Mouse (Mus musculus) G1E-ER4 (cell line): ENCODE measurements around the gene Cmas. TPM values are rescaled to one million over a fixed set of nuclear protein-coding genes. Genes with fewer than 3 reads are reported as not detected.

Source experiments
- GATA1 ChIP-seq: IDR thresholded peaks from one replicate; pipeline ENCODE4 v1.8.0; 2012; ENCODE audit warnings: low read length, inconsistent platforms
- polyA plus RNA-seq: library from polyadenylated mRNA; stranded (reverse); fragments of >175 nt; gene quantifications from 2 replicates; pipeline ENCODE4 v1.2.3, GENCODE M21; 2012

The Cmas gene
- polyA plus RNA-seq, 1 experiment, result 94.5 TPM

DNA sequence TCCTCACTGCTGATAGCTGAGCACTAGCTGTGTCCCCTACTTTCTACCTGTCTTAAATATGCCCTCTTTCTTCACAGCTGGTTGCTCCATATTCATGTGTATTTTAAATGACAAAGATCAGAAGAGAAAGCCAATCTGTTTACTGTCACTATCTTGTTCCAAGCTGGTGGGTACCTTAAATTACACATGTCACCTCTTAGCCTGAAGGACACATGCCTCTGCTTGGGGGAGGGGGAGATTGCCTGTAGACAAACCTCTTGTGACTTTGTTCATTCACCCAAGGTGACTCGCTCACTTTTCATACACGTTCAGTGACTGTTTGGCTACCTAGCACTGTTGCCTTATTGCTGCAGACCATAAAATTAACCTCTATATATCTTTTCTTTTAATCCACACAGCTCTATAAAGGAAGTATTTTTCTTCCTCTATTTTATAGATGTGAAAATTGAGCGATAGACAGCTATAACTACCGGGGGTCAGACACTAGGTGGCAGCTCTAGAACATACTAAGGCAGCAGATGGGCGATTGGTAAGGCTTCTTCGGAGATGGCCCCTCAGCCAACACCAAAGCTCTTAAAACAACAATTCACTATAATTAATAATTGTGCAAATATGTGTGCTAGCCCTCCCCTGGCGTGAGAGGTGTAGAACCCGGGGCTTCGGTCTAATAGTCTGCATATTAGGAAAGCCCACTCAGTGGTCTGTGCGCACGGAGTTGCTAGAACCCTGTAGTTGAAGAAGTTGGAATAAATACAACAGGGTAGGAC, 22.7 kb downstream of the Cmas start:
- no peak for TF ChIP-seq GATA1

DNA sequence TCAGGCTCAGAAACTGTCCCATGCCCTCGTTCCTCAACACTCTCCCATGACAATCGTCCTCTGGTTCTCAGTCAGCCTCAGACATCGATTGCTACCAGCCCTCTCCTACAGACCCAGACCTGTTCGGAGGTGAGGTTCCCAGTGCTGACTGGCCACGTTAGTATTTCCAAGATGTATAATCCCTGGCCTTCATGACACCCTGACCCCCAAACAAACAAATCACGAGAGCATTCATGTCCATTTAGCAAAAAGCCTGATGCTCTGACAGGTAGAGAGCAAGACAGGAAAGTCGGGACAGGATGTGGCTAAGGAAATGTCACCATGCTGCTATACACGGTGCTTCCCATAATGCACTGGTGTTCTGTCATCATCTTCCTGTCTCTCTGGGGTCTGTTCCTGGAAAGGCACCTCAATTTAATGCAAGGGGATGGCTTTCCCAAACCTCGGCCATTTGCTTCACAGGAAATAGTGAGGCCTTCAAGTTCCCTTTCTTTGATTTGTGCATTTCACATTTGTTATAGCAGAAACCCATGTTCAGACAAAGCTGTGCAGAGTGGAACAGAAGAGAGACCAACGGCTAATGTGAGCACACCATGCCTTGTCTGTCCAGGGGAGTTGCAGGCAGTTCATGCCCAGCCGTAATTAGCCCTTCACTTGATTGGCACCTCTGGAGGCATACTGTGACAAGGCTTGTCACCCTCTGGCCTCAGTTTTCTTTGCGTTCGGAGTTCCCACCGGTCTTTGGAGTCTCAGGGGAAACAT, 23.5 kb downstream of the Cmas start:
- no peak for TF ChIP-seq GATA1

DNA sequence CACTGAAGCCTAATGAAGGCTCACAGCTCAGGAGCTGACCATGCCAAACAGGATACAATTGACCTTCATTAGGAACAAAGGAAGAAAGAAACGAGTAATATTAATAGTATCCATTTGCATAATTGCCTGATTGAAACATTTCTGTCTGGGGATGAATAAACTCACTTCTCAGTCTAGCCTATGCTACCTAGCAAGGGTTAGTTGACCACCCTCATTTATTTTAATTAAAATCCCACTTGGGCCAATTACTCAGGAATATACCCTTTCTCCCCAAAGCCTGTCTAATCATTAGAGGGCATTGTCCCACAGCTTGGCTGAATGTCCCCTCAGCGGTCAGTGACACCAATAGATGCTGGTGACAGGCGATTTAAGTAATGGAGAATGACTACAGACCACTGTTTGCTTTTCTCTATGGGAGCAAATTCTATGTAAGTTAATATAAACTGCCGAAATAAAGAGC, 24.1 kb downstream of the Cmas start:
- TF ChIP-seq GATA1, result no peak

- no peak for TF ChIP-seq GATA1
Measured at GRCm38 (mm10) chr6:142781286-142781685, 24.8 kb downstream of the Cmas start.

- TF ChIP-seq GATA1, result no peak
Measured at GRCm38 (mm10) chr6:142785343-142785742, 28.9 kb downstream of the Cmas start.

- TF ChIP-seq GATA1, result no peak
Measured at GRCm38 (mm10) chr6:142786106-142786505, 29.6 kb downstream of the Cmas start.

DNA sequence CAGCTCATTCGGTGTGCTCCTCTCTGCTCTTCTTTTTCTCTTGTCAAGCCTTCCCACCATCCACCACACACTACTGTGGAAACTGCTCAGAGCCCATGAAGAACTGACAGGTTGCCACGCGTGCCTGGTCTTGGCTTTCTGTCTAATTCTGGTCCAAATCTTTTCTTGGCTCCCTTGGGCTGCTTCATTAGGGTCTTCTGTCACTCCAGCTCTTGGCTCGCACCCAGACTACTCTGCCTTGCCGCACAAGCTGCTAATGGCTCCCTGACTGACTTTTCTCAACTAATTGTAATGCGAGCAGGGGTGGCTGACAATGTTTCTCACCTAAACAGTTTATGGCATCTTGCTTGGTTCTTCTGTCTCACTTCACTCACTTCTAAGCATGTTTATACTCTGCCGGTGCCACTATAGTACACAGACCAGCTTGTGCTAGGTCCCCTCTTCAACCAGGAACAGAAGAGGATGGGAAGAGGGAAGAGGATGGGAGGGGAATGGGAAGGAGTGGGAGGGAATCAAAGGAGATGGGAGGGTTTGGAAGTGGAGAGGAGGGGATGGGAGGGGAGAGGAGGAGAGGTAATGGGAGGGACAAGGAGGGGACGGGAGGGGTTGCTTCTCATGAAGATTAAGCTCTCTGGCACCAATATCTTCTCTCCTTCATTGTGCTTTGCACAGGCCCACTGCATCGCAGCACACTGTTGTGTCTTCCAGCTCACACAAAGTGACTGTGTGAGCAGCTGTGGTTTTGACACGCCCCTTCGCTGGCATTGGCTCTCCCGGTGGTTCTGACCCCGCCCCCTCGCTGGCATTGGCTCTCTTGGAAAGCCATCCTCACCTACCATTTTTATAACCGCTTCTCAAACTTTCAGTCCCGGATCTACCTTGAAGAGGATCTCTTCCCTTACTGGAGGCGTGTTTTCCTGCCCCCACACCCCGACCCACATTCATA, 31.8 kb downstream of the Cmas start:
- TF ChIP-seq GATA1, result no peak

- TF ChIP-seq GATA1, result no peak
Measured at GRCm38 (mm10) chr6:142789736-142790135, 33.2 kb downstream of the Cmas start.

DNA sequence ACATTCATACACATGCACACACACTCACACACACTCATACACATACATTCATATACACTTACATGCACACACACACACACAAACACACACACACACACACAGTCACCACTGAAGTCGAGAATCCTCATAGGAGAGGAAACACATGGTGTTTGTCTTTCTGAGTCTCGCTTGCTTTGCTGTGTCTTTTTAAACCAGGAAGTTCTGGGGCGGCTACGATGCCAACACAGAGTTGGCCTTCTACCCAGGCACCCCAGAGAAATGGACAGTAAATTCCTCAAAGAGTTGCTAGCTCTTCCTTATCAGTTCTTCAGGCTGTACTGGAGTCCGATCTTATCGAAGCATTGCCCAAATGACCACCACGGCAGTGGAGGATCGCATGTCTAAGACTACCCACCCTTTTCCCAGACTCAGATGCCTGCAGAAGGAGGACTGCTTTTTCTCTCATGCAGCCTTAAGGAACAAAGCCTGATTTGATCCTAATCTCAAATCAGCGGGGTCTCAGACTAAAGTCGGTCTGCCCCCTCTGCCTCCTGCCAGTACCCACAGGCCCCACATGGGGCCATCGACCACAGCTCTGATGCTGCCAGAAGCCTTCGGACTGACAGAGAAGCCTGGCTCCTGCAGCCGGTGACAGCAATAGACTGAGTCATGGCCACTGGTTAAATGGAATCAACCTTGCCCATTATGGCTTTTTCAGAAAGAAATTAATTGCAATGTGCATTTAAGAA, 35.9 kb downstream of the Cmas start:
- TF ChIP-seq GATA1, result no peak

GRCm38 (mm10) chr6:142793468-142793867, 37.0 kb downstream of the Cmas start:
- no peak for TF ChIP-seq GATA1

- TF ChIP-seq GATA1, result no peak
Measured at GRCm38 (mm10) chr6:142795087-142795486, 38.6 kb downstream of the Cmas start.

DNA sequence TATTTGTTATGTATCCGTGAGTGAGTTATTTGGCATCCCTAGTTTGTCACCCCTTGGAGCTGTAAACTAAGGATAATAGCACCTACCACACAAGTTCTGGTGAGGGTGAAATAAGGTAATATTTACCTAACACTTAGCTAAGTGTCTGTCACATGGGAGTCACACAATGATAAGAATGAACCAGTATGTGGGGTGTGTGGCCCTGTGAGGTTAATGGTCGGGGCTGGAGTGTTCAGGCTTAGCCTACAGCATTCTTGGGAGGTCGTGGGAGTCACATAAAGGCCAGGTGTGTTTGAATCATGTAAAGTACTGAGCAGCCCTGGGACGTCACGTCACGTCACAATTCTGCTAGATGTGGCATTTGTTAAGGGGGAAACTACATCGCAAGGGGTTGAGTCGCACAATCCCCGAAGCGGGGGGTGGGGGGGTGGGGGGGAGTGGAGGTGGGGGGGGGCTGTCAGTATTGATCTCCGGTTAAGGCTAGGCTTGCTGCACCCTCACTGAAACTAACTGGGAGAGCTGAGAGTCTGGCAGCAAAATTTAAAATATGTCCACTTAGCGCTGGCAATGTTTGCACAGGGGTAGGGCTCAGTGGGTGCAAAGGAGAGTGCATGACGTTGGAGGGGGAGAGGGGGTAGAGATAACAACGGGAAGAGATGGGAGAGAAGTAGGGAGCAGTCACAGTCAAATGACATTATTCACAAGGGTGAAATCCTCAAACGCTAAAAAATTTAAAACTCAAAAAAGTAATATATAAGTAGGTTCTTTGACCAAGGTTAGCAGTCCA, 39.4 kb downstream of the Cmas start:
- no peak for TF ChIP-seq GATA1

DNA sequence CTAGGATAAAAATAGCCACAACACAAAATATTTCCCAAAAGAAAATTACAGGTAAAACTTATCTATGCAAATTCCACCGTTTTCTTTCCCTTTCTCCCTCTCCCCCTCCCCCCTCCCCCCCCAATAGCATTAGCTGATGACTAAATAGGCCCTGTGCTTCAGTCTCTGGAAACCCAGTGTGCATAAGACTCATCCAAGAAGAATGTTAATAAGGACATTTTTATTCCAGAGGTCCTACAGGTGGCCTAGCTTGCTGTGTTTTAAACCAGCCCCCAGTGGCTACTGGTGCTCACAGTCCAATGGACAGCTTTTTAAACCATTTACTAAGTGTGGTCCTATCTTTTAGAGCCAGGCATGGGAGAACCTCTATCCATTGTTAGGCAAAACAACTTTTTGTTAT, 41.5 kb downstream of the Cmas start:
- no peak for TF ChIP-seq GATA1

- TF ChIP-seq GATA1, result no peak
Measured at GRCm38 (mm10) chr6:142798837-142799236, 42.4 kb downstream of the Cmas start.

DNA sequence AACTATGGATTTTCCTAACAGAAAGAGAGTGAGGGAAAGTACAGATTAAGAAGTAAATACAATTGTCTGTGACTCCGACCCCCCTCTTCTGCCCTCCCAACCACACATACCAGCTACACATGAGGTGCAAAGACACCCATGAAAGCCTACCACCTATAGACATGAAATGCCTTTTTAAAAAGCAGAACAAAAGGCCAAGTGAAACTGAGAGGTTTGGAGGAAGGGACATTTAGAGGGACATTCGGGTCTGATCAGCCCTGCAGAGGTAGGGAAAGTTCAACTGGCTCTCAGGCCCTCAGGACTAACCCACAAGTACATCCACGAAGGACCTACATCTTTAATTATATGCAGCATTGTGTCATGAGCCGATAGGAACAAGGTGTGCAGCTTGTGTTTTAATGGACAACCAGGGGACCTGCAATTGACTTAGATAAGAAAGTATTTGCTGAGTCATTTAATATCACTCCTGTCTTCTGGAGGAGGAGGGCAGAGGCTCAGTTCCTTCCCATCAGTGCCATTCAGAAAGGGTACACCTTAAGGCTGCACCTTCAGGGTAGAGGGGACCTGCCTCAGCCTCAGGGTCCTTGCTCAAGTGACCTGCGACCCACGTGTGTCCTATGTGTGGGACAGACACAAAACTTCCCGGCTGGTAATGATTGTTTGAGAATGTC, 43.4 kb downstream of the Cmas start:
- TF ChIP-seq GATA1, result no peak
